Mouse (Mus musculus) liver, embryonic 11.5 days (tissue): ENCODE data around the gene Tdo2. TPM values are rescaled to one million over a fixed set of nuclear protein-coding genes. Genes with fewer than 3 reads are reported as not detected.

Source experiments
- ATAC-seq: fragments of 200-750 bp; cut with Nextera tagmentation; replicated peaks from 2 replicates; pipeline ENCODE4 v1.8.0; 2017; ENCODE audit warnings: moderate number of reproducible peaks, mild to moderate bottlenecking, moderate TSS enrichment, moderate library complexity; ENCODE audit not compliant: low FRiP score
- DNase-seq: peaks from one replicate; pipeline ENCODE4 v3.0.0-alpha.2; 2017; ENCODE audit warnings: low spot score
- H3K27ac ChIP-seq: fragments of 300-500 bp; sonication (generic); 2 replicates; pipeline ENCODE4 v1.5.1; 2014; ENCODE audit warnings: mild to moderate bottlenecking, low read depth, low read length, control low read depth
- H3K27me3 ChIP-seq: fragments of 300-500 bp; sonication (generic); replicated peaks from 2 replicates; pipeline ENCODE4 v1.6.1; 2014; ENCODE audit warnings: low read length, mixed read lengths; ENCODE audit not compliant: control insufficient read depth, insufficient read depth
- H3K36me3 ChIP-seq: fragments of 300-500 bp; sonication (generic); 2 replicates; pipeline ENCODE4 v1.6.1; 2014; ENCODE audit warnings: mild to moderate bottlenecking, low read length, moderate library complexity, mixed read lengths; ENCODE audit not compliant: control insufficient read depth, insufficient read depth
- H3K4me1 ChIP-seq: fragments of 300-500 bp; sonication (generic); replicated peaks from 2 replicates; pipeline ENCODE4 v1.6.1; 2014; ENCODE audit warnings: low read length, mixed read lengths; ENCODE audit not compliant: control insufficient read depth, insufficient read depth
- H3K4me2 ChIP-seq: fragments of 300-500 bp; sonication (generic); 2 replicates; pipeline ENCODE4 v1.6.1; 2014; ENCODE audit warnings: mild to moderate bottlenecking, control low read depth, moderate library complexity
- H3K4me3 ChIP-seq: fragments of 300-500 bp; sonication (generic); 2 replicates; pipeline ENCODE4 v1.5.1; 2014; ENCODE audit warnings: low read depth, low read length, control low read depth
- H3K9ac ChIP-seq: fragments of 300-500 bp; sonication (generic); 2 replicates; pipeline ENCODE4 v1.6.1; 2014; ENCODE audit warnings: low read depth, low read length, control low read depth
- H3K9me3 ChIP-seq: fragments of 300-500 bp; sonication (generic); 2 replicates; pipeline ENCODE4 v1.6.1; 2016; ENCODE audit warnings: low read length, inconsistent platforms, mixed read lengths; ENCODE audit not compliant: control insufficient read depth
- WGBS: fragments of 180-500 bp; shearing (Covaris S2); extraction: QIAGEN DNeasy Blood & Tissue Kit; methylation state at CpG from one replicate; pipeline ENCODE4 v1.1.7; 2014; 5-methylcytosine and 5-hydroxymethylcytosine counted together
- polyA plus RNA-seq: library from polyadenylated mRNA; unstranded; fragments of >200 nt; fragmentation: Nextera tagmentation; extraction: Ambion mirVana; gene quantifications from 2 replicates; pipeline ENCODE4 v1.2.1, GENCODE M21; 2014

Gene Tdo2
- polyA plus RNA-seq, 1 experiment from 2014 or later = 0.38 TPM

DNA sequence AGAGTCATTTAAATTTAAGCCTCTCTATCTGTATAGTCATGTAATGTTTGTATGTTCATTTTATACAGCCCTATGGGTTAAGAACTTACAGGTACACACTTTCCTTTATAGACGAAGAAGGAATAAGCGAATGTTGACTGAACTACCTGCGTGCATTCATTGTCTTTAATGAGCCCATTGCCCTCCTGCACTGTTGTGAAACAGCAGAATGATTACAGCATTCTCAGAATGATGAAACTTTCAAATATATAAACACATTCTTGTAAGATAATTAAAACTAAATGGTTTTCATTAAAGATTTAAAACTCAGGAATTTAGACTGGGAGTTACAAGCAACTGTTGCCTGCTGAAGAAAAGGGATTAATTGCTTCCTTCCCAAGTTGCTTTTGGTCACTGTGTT is 11.6 kb upstream of the Tdo2 start:
- DNase-seq = no peak
- H3K4me2 ChIP-seq = no peak overlapping the region
- H3K9ac ChIP-seq = no peak overlapping the region
- no peak for ATAC-seq
- 0 out of 2 replicates have a peak, but pooled peaks cover 2% of the 10 kb centered on the region for H3K4me1 ChIP-seq
- no peak overlapping the region for H3K27ac ChIP-seq
- no peaks in the 10 kb centered on the region for H3K27me3 ChIP-seq
- no peaks in the 10 kb centered on the region for H3K36me3 ChIP-seq
- no peaks in the 10 kb centered on the region for H3K9me3 ChIP-seq
- WGBS = 86% methylated on average over 3 of the region's 3 CpGs
- no peak overlapping the region for H3K4me3 ChIP-seq

GRCm38 (mm10) chr3:81986103-81986502 is 10.1 kb upstream of the Tdo2 start:
- H3K9ac ChIP-seq = no peak overlapping the region
- DNase-seq = no peak
- H3K4me2 ChIP-seq = no peak overlapping the region
- H3K9me3 ChIP-seq = no peaks in the 10 kb centered on the region
- H3K36me3 ChIP-seq = no peaks in the 10 kb centered on the region
- no peak overlapping the region for H3K4me3 ChIP-seq
- 0 out of 2 replicates have a peak, but pooled peaks cover 2% of the 10 kb centered on the region for H3K4me1 ChIP-seq
- WGBS = 88% methylated on average over 2 of the region's 2 CpGs
- H3K27ac ChIP-seq = no peak overlapping the region
- H3K27me3 ChIP-seq = no peaks in the 10 kb centered on the region
- no peak for ATAC-seq

- WGBS = 52% methylated on average over 1 of the region's 1 CpGs
- no peak overlapping the region for H3K4me2 ChIP-seq
- no peak overlapping the region for H3K4me3 ChIP-seq
- no peak for DNase-seq
- no peak overlapping the region for H3K27ac ChIP-seq
- no peaks in the 10 kb centered on the region for H3K36me3 ChIP-seq
- no peaks in the 10 kb centered on the region for H3K9me3 ChIP-seq
- H3K9ac ChIP-seq = no peak overlapping the region
- H3K27me3 ChIP-seq = no peaks in the 10 kb centered on the region
- no peak for ATAC-seq
- H3K4me1 ChIP-seq = 0 out of 2 replicates have a peak, but pooled peaks cover 2% of the 10 kb centered on the region
Observed at GRCm38 (mm10) chr3:81985100-81985499, 9.1 kb upstream of the Tdo2 start.

DNA sequence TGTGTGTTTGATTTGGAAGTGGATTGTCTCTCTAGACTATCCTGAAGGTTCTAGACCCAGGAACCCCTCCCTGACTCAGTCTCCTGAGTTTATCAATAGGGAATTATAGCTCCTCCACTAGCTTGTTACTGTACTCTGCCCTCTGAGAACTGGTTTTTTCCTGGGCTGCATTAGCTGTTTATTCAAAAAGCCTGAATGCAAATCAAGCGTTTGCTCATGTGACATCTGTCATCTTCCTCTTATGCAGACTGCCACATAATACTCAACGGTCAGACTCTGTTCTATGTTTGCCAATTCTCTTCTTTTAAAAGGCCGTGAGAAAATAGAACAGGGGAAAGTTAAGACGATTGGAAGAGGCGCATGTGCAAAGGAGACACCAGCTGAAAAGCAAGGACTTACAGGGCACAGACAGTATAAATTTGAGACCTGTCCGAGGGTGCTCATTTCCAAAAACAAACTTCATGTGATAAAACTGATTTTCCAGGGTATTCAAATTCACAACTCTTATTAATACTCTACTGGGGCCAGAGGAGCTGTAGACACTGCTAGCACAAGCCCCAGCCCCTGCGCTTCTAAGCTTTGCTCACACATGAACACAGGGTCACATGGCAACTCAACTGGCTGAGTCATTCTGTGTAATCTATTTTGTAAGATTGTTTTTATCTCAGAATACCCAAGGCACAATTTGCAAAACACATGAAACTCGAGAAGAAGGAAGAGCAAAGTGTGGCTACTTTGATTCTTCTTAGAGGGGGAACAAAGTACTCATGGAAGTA is 7.3 kb upstream of the Tdo2 start:
- Histone ChIP-seq H3K4me1 (no peaks in the 10 kb centered on the region), H3K27ac (no peak overlapping the region), H3K36me3 (no peaks in the 10 kb centered on the region), H3K27me3 (no peaks in the 10 kb centered on the region), H3K4me2 (no peak overlapping the region), H3K9ac (no peak overlapping the region), H3K9me3 (no peaks in the 10 kb centered on the region), H3K4me3 (no peak overlapping the region)
- 80% methylated on average over 8 of the region's 8 CpGs for WGBS
- ATAC-seq (no peak), DNase-seq (no peak)

- no peaks in the 10 kb centered on the region for H3K9me3 ChIP-seq
Observed at GRCm38 (mm10) chr3:81981990-81982389, 6.0 kb upstream of the Tdo2 start, which contains the start of gene Asic5. Gene Asic5 (plus strand): TSS chr3:81982290.

DNA sequence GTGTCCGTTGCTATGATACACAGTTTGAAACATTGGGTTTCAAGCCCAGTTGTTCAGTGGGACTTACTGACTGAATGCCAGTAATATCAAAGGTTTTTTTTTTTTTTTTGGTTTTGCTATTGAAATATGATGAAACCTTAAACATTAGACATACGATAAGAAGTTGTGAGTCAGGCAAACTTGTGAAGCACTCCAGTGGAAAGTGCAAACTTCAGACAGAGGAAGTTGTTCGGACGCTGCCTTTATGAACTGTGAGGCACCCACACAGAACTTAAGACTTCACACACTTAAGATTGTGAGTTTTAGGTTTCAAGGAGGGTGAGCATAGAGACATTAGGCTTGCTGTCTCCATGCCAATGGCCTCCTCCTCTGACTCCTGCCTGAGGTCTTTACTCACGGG is 5.6 kb upstream of the Tdo2 start:
- no peaks in the 10 kb centered on the region for H3K4me1 ChIP-seq
- H3K4me3 ChIP-seq = no peak overlapping the region
- no peak overlapping the region for H3K9ac ChIP-seq
- ATAC-seq (no peak), DNase-seq (no peak)
- no peaks in the 10 kb centered on the region for H3K9me3 ChIP-seq
- no peak overlapping the region for H3K4me2 ChIP-seq
- no peak overlapping the region for H3K27ac ChIP-seq
- 86% methylated on average over 5 of the region's 5 CpGs for WGBS
- H3K27me3 ChIP-seq = no peaks in the 10 kb centered on the region
- H3K36me3 ChIP-seq = no peaks in the 10 kb centered on the region

More at GRCm38 (mm10) chr3:81981990-81982389, 6.0 kb upstream of the Tdo2 start, which contains the start of gene Asic5:
- WGBS = 84% methylated on average over 5 of the region's 5 CpGs
- Histone ChIP-seq H3K4me2 (no peak within 1 kb of the TSS), H3K4me3 (no peak within 1 kb of the TSS), H3K27ac (no peak within 1 kb of the TSS), H3K27me3 (no peaks in the 10 kb centered on the region), H3K9ac (no peak within 1 kb of the TSS), H3K4me1 (no peaks in the 10 kb centered on the region), H3K36me3 (no peaks in the 10 kb centered on the region)
- ATAC-seq (no peak), DNase-seq (no peak)

DNA sequence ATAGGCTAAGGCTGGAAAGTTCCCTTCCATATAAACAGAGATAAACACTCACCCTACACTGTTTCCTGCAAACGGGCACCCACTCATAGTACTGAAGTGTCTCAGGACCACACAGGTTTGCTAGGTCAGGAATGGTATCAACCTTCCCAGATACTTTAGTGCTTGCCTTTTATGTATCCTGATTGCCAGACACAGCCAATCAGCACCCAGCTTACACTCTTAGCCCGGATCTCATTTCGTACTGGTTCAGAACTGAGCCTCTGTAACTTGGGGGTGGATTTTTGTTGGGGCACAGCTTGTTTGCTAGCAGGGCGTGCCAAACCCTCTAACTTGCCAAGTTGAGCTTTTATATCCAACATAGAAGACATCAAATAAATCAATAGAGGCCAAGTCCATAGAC is 395 bp downstream of the Tdo2 start:
- H3K4me3 ChIP-seq = no peak overlapping the region
- DNase-seq (no peak), ATAC-seq (no peak)
- H3K4me2 ChIP-seq = no peak overlapping the region
- H3K9me3 ChIP-seq = no peaks in the 10 kb centered on the region
- H3K9ac ChIP-seq = no peak overlapping the region
- 54% methylated on average over 4 of the region's 4 CpGs for WGBS
- H3K27me3 ChIP-seq = no peaks in the 10 kb centered on the region
- H3K4me1 ChIP-seq = no peaks in the 10 kb centered on the region
- H3K27ac ChIP-seq = no peak overlapping the region
- no peaks in the 10 kb centered on the region for H3K36me3 ChIP-seq

GRCm38 (mm10) chr3:81964596-81964995 is 11.4 kb downstream of the Tdo2 start:
- Histone ChIP-seq H3K4me1 (no peaks in the 10 kb centered on the region), H3K4me2 (no peak overlapping the region), H3K9me3 (no peaks in the 10 kb centered on the region), H3K36me3 (no peaks in the 10 kb centered on the region), H3K27me3 (no peaks in the 10 kb centered on the region), H3K27ac (no peak overlapping the region), H3K9ac (no peak overlapping the region), H3K4me3 (no peak overlapping the region)
- 65% methylated on average over 3 of the region's 3 CpGs for WGBS
- ATAC-seq (no peak), DNase-seq (no peak)

DNA sequence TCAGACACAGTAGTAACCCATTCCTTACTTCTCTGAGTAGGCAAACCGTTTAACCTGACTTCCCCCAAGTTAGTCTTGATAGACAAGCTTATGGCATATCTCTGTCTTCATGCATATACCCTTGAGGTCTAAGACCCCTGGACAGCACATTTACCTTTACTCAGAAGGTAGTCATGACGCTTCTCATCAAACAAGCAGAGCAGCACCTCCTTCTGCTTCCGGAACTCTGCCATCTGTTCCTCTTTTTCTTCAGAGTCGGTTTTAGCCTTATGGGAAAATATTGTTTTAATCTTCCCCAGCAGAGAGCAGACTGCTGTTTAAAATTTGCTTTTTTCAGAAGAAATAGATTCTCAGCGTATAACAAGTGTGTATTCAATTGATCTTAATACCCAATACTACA is 12.2 kb downstream of the Tdo2 start:
- Histone ChIP-seq H3K27ac (no peak overlapping the region), H3K36me3 (no peaks in the 10 kb centered on the region), H3K9ac (no peak overlapping the region), H3K4me2 (no peak overlapping the region), H3K9me3 (no peaks in the 10 kb centered on the region), H3K4me1 (no peaks in the 10 kb centered on the region), H3K4me3 (no peak overlapping the region), H3K27me3 (no peaks in the 10 kb centered on the region)
- DNase-seq (no peak), ATAC-seq (no peak)
- WGBS = 61% methylated on average over 5 of the region's 5 CpGs
